Mouse (Mus musculus): ENCODE measurements around the gene Cetn4. TPM values are rescaled to one million over a fixed set of nuclear protein-coding genes. Genes with fewer than 3 reads are reported as not detected.

Gene Cetn4
- polyA plus RNA-seq, 1 experiment from 2014 or later: 2.6 TPM

DNA sequence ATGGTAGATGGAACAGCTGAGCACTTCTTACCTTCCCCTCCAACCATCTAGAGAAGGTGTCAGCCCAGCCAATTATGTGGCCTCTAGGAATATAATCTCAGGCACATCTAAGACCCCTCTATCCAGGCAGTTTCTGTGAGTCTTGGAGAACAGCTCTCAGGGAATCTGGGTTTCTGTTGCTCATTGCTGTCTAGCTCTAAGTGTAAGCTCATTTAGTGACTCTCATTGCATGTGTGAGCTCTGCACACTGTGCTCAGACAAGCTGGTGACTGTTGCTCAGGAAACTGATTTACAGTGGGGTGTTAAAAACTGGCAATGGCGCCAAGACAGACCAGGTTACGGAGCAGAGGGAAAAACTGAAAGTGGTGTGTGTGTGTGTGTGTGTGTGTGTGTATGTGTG, 20.6 kb downstream of the Cetn4 start:
- 79% methylated on average over 2 of the region's 2 CpGs for WGBS
- H3K27ac ChIP-seq: no peak overlapping the region
- no peak overlapping the region for H3K9ac ChIP-seq

DNA sequence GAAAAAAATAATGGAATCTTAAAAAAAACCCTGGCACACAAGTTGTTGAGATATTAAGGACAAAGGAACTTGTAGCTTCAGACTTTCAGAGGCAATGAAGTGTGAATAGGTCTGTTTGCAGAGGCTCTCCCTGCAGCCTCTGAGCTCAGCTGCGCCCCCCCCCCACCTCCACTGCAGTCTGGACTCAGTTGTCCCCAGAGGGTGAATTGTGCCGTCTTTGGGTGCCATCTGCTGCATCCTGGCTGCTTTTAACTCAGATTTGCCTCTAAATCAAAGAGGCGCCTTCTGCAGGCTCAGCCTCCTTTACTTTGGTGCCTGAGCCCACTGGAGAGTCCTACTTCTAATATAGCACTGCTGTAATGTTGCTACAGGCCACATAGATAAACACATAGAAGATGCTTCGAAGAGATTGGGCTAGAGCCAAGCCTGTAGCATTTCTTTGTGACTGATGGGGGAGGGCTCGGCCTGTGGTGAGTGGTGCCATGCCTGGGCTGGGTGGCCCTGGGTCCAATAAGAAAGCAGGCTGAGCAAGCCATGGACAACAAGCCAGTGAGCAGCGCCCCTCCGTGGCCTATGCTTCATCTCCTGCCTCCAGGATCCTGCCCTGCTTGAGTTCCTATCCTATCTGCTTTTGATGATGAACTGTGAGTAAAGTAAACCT, 21.5 kb downstream of the Cetn4 start:
- 66% methylated on average over 7 of the region's 7 CpGs for WGBS
- Histone ChIP-seq H3K9ac (no peak overlapping the region), H3K9me3 (no peaks in the 10 kb centered on the region), H3K27me3 (replicated peaks) (no peaks in the 10 kb centered on the region), H3K27ac (no peak overlapping the region), H3K4me1 (no peaks in the 10 kb centered on the region), H3K4me3 (no peak overlapping the region), H3K36me3 (no peaks in the 10 kb centered on the region), H3K4me2 (replicated peaks) (no peak overlapping the region)
- peak; percentile 50; the same call in 1 of the 2 replicates for ATAC-seq (ENCODE audit: low FRiP score, low read depth)

More for the DNA sequence above, 20.6 kb downstream of the Cetn4 start:
- no peaks in the 10 kb centered on the region for H3K27me3 ChIP-seq (replicated peaks)
- ATAC-seq (ENCODE audit: low FRiP score, low read depth): no peak
- H3K36me3 ChIP-seq: no peaks in the 10 kb centered on the region
- H3K4me1 ChIP-seq: no peaks in the 10 kb centered on the region
- H3K9me3 ChIP-seq: no peaks in the 10 kb centered on the region
- H3K4me2 ChIP-seq (replicated peaks): no peak overlapping the region
- H3K4me3 ChIP-seq: no peak overlapping the region

DNA sequence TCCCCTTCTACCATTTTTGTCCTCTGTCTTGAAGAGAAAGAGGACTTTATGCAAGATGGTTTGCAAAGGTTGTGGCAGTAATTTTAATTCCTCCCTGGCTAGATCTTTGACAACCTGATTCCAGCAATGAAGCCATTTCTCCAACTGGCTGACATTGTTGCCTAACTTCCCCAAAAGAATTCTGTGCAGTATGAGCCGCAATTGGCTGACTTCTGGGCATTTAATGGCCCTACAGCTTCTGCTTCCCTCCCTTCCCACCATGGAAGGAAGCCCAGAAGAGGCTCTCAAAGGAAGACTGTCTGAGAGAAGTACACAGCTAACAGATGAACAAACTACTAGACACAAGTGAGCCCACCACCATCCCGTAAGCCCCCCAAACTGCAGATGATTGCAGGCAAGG, 23.3 kb downstream of the Cetn4 start:
- Histone ChIP-seq H3K4me1 (no peaks in the 10 kb centered on the region), H3K36me3 (no peaks in the 10 kb centered on the region), H3K27me3 (replicated peaks) (no peaks in the 10 kb centered on the region), H3K9me3 (no peaks in the 10 kb centered on the region), H3K4me3 (no peak overlapping the region), H3K4me2 (replicated peaks) (no peak overlapping the region), H3K9ac (no peak overlapping the region), H3K27ac (no peak overlapping the region)
- WGBS: 95% methylated on average over 2 of the region's 2 CpGs
- no peak for ATAC-seq (ENCODE audit: low FRiP score, low read depth)

DNA sequence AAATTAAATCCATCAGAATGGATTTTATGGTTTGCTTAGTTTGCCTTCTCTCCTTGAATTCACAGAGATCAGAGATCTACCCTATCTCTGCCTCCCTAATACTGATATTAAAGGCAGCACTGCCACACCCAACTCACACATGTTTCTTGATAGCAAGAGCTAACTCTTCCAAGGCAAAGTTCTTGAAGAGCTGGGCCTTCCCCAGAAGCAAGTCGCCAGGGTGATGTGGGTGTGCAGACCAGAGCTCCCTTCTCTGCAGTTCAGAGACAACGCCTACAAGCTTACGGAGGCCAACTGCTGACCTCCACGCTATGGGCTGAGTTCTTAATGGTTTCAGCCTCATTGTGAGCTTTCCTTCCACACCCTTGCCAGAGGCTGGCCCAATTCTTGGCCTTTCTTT, 29.3 kb downstream of the Cetn4 start:
- Histone ChIP-seq H3K9ac (no peak overlapping the region), H3K4me1 (no peaks in the 10 kb centered on the region), H3K27ac (no peak overlapping the region), H3K36me3 (no peaks in the 10 kb centered on the region), H3K9me3 (no peaks in the 10 kb centered on the region), H3K27me3 (replicated peaks) (no peaks in the 10 kb centered on the region), H3K4me3 (no peak overlapping the region), H3K4me2 (replicated peaks) (no peak overlapping the region)
- 87% methylated on average over 4 of the region's 4 CpGs for WGBS
- ATAC-seq (ENCODE audit: low FRiP score, low read depth): no peak

DNA sequence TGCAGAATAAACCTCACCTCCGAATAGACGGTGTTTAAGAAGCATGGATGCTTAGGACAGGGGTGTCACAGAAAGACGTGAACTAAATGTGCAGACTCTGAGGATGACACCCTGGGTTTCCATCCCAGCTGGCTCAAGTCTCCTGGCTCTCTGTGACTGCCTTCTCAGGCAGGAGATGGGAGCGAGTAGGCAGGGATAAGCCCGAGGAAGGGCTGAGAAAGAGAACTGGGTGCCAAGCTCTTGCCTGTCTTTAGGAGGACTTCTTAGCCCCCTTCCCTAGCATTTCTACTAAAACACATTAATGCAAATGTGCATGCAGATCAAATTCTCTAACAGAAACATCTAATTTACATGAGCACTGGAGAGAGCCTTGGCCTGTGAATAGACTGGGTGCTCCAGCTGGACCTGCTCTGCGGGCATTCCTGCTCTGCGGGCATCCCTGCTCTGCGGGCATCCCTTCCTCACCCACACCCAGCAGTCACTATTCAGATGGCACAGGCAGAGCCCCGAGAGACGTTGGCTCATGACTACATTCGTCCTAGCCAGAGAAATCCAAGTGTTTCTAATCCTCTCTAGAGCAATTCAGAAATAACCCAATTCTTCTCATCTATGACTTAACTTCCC, 30.1 kb downstream of the Cetn4 start:
- H3K27me3 ChIP-seq (replicated peaks): no peaks in the 10 kb centered on the region
- H3K4me2 ChIP-seq (replicated peaks): no peak overlapping the region
- no peak for ATAC-seq (ENCODE audit: low FRiP score, low read depth)
- 81% methylated on average over 11 of the region's 11 CpGs for WGBS
- H3K9ac ChIP-seq: no peak overlapping the region
- no peaks in the 10 kb centered on the region for H3K9me3 ChIP-seq
- no peak overlapping the region for H3K27ac ChIP-seq
- no peaks in the 10 kb centered on the region for H3K4me1 ChIP-seq
- H3K36me3 ChIP-seq: no peaks in the 10 kb centered on the region
- H3K4me3 ChIP-seq: no peak overlapping the region

DNA sequence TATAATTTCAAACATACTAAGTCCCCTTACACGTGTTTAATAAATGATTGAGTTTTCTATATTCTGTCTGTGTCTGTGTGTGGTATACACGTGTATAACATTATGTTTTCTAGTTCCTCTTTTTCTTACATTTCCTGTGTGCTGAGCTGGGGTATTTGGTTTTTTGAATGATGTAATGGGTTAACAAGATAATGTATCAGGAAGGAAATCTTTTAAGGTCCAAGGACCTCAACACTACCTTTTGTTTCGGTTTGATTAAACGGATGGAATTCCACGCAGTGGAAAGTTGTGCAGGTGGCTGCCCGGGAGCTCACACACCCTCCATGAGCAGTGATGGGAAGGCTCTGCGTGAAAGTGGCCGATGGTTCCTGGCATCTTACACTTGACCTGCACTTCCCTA, 31.6 kb downstream of the Cetn4 start:
- no peak overlapping the region for H3K4me3 ChIP-seq
- no peaks in the 10 kb centered on the region for H3K9me3 ChIP-seq
- no peak overlapping the region for H3K27ac ChIP-seq
- ATAC-seq (ENCODE audit: low FRiP score, low read depth): no peak
- no peak overlapping the region for H3K9ac ChIP-seq
- no peaks in the 10 kb centered on the region for H3K36me3 ChIP-seq
- H3K4me2 ChIP-seq (replicated peaks): no peak overlapping the region
- WGBS: 84% methylated on average over 8 of the region's 8 CpGs
- H3K4me1 ChIP-seq: no peaks in the 10 kb centered on the region
- H3K27me3 ChIP-seq (replicated peaks): no peaks in the 10 kb centered on the region

GRCm38 (mm10) chr3:37280221-37280620, 32.3 kb downstream of the Cetn4 start:
- H3K4me3 ChIP-seq: no peak overlapping the region
- no peaks in the 10 kb centered on the region for H3K27me3 ChIP-seq (replicated peaks)
- no peak overlapping the region for H3K4me2 ChIP-seq (replicated peaks)
- no peaks in the 10 kb centered on the region for H3K9me3 ChIP-seq
- no peak overlapping the region for H3K27ac ChIP-seq
- H3K9ac ChIP-seq: no peak overlapping the region
- no peak for ATAC-seq (ENCODE audit: low FRiP score, low read depth)
- no peaks in the 10 kb centered on the region for H3K4me1 ChIP-seq
- H3K36me3 ChIP-seq: no peaks in the 10 kb centered on the region
- 89% methylated on average over 1 of the region's 1 CpGs for WGBS

GRCm38 (mm10) chr3:37274661-37275060, 37.8 kb downstream of the Cetn4 start:
- 83% methylated on average over 6 of the region's 6 CpGs for WGBS
- Histone ChIP-seq H3K9me3 (no peaks in the 10 kb centered on the region), H3K36me3 (no peaks in the 10 kb centered on the region)

GRCm38 (mm10) chr3:37273092-37273491, 39.4 kb downstream of the Cetn4 start:
- Histone ChIP-seq H3K4me2 (replicated peaks) (no peak overlapping the region), H3K4me3 (no peak overlapping the region), H3K27ac (no peak overlapping the region), H3K9me3 (no peaks in the 10 kb centered on the region), H3K27me3 (replicated peaks) (no peaks in the 10 kb centered on the region), H3K4me1 (no peaks in the 10 kb centered on the region), H3K9ac (no peak overlapping the region), H3K36me3 (no peaks in the 10 kb centered on the region)
- no peak for ATAC-seq (ENCODE audit: low FRiP score, low read depth)
- WGBS: 87% methylated on average over 7 of the region's 7 CpGs

More at GRCm38 (mm10) chr3:37274661-37275060, 37.8 kb downstream of the Cetn4 start:
- Histone ChIP-seq H3K4me3 (no peak overlapping the region), H3K9ac (no peak overlapping the region), H3K27ac (no peak overlapping the region), H3K4me2 (replicated peaks) (no peak overlapping the region), H3K4me1 (no peaks in the 10 kb centered on the region), H3K27me3 (replicated peaks) (no peaks in the 10 kb centered on the region)
- ATAC-seq (ENCODE audit: low FRiP score, low read depth): no peak

DNA sequence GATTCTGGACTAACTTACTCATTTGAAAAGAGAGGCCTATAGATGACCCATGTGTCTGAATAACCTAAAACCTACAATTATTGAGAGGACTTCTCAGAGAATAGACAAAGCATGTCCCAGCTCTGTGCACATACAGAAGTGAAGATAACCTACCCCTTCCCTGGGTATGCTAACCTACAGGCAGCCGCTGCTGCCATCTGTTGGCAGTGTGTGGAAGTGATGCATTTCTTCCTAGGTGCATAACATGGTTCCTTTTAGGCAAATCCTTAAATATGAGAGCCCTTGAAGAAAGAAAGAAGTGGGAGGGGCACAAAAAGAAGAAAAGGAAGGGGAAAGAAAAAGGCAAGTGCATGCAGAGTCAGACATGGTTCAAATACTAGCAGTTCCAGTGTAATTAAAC, 41.3 kb downstream of the Cetn4 start:
- Histone ChIP-seq H3K36me3 (no peaks in the 10 kb centered on the region), H3K9ac (no peak overlapping the region), H3K9me3 (no peaks in the 10 kb centered on the region), H3K27me3 (replicated peaks) (no peaks in the 10 kb centered on the region), H3K27ac (no peak overlapping the region), H3K4me2 (replicated peaks) (no peak overlapping the region), H3K4me3 (no peak overlapping the region), H3K4me1 (no peaks in the 10 kb centered on the region)
- ATAC-seq (ENCODE audit: low FRiP score, low read depth): no peak
- WGBS: 15% methylated on average over 1 of the region's 1 CpGs

GRCm38 (mm10) chr3:37269926-37270325, 42.6 kb downstream of the Cetn4 start:
- H3K4me2 ChIP-seq (replicated peaks): no peak overlapping the region
- no peaks in the 10 kb centered on the region for H3K27me3 ChIP-seq (replicated peaks)
- no peak overlapping the region for H3K4me3 ChIP-seq
- H3K9me3 ChIP-seq: no peaks in the 10 kb centered on the region
- WGBS: 88% methylated on average over 4 of the region's 4 CpGs
- H3K27ac ChIP-seq: no peak overlapping the region
- ATAC-seq (ENCODE audit: low FRiP score, low read depth): no peak
- H3K4me1 ChIP-seq: no peaks in the 10 kb centered on the region
- H3K9ac ChIP-seq: no peak overlapping the region
- no peaks in the 10 kb centered on the region for H3K36me3 ChIP-seq

- Histone ChIP-seq H3K4me2 (replicated peaks) (no peak overlapping the region), H3K9me3 (no peaks in the 10 kb centered on the region), H3K27ac (no peak overlapping the region), H3K9ac (no peak overlapping the region), H3K4me1 (no peaks in the 10 kb centered on the region), H3K4me3 (no peak overlapping the region), H3K36me3 (no peaks in the 10 kb centered on the region), H3K27me3 (replicated peaks) (no peaks in the 10 kb centered on the region)
- ATAC-seq (ENCODE audit: low FRiP score, low read depth): no peak
- 86% methylated on average over 11 of the region's 11 CpGs for WGBS
Measured at GRCm38 (mm10) chr3:37268338-37268737, 44.2 kb downstream of the Cetn4 start.

Measured in neural tube, embryonic 12.5 days (tissue).